Mouse (Mus musculus) monocyte, adult 5-6 weeks (primary cell): ENCODE results near the gene Gm17617. TPM values are rescaled to one million over a fixed set of nuclear protein-coding genes. Genes with fewer than 3 reads are reported as not detected.

ENCODE experiments used
- total RNA-seq: library from RNA; stranded (forward); fragments of 200-1000, 200-491, 200-594 nt; gene quantifications from 3 replicates; pipeline ENCODE4 v1.2.3, GENCODE M21; 2017

The Gm17617 gene
- total RNA-seq, 1 experiment from 2014 or later: not detected

Other genes starting within 250 kb of the Gm17617 start
- 3.3 to 6.8 TPM in 2 of 3 replicates, not detected in the other for gene Unc5a, start 184.1 kb downstream of the Gm17617 start, total RNA-seq
- 27.2 to 72.1 TPM (median 36.8 TPM) in 3 replicates for gene Hk3, start 112.2 kb downstream of the Gm17617 start, total RNA-seq
- 113 to 135 TPM (median 117 TPM) in 3 replicates for gene Uimc1, start 33.2 kb downstream of the Gm17617 start, total RNA-seq
- 7.7 to 20.2 TPM (median 15.8 TPM) in 3 replicates for gene Zfp346, start 28.2 kb downstream of the Gm17617 start, total RNA-seq
- gene Fgfr4, start 19.1 kb upstream of the Gm17617 start, total RNA-seq: not detected in 3 replicates
- gene Nsd1, start 76.2 kb upstream of the Gm17617 start, total RNA-seq: 102 to 173 TPM (median 158 TPM) in 3 replicates
- gene Prelid1, start 187.0 kb upstream of the Gm17617 start, total RNA-seq: 47.7 to 91.3 TPM (median 68.5 TPM) in 3 replicates
- gene Rab24, start 188.4 kb upstream of the Gm17617 start, total RNA-seq: 23.6 to 34.8 TPM (median 29.4 TPM) in 3 replicates
- gene Mxd3, start 196.3 kb upstream of the Gm17617 start, total RNA-seq: 1.3 to 2.0 TPM (median 1.4 TPM) in 3 replicates
- 85.3 to 97.5 TPM (median 91.3 TPM) in 3 replicates for gene Lman2, start 229.2 kb upstream of the Gm17617 start, total RNA-seq
- 21.8 to 43.9 TPM (median 40.8 TPM) in 3 replicates for gene Rgs14, start 236.2 kb upstream of the Gm17617 start, total RNA-seq